Mouse (Mus musculus): Measurements from ENCODE around the gene Pbrm1. TPM values are rescaled to one million over a fixed set of nuclear protein-coding genes. Genes with fewer than 3 reads are reported as not detected.

The Pbrm1 gene
- polyA plus RNA-seq, 1 experiment from 2014 or later, result 115 TPM

DNA sequence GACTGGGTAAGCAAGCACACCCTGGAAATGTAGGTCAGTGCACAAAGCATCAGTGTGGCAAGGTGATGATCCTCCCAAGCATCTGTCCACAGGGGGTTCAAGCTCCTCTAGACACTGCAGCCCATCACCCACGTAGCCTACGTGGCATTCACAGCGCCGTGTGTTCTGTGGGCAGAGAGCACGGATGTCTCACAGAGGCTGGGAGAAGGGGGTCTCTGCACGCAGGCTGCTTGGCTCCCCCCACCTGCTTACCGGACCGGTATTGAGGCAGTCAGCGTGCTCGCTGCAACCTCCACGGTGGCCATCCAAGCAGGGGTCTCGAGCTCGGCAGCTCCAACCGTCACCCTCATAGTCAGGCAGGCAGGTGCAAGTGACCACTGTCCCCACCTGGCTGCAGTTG, 122.1 kb downstream of the Pbrm1 start:
- Histone ChIP-seq H3K4me3 (ENCODE audit: low read length) (no peak overlapping the region), H3K4me2 (ENCODE audit: low read depth, low read length) (no peak overlapping the region), H3K9me3 (ENCODE audit: control insufficient read depth, low read length) (no peaks in the 10 kb centered on the region), H3K9ac (ENCODE audit: low read length) (no peak overlapping the region), H3K36me3 (ENCODE audit: control insufficient read depth, insufficient read depth, low read length) (peaks cover 62% of the 10 kb centered on the region), H3K4me1 (replicated peaks; ENCODE audit: control insufficient read depth, insufficient read depth, low read length) (peaks cover 5% of the 10 kb centered on the region), H3K27me3 (ENCODE audit: control insufficient read depth, insufficient read depth, low read depth, low read length) (no peaks in the 10 kb centered on the region), H3K27ac (ENCODE audit: low read length) (no peak overlapping the region)
- ATAC-seq (ENCODE audit: low read depth), result no peak
- 91% methylated on average over 14 of the region's 14 CpGs for WGBS

DNA sequence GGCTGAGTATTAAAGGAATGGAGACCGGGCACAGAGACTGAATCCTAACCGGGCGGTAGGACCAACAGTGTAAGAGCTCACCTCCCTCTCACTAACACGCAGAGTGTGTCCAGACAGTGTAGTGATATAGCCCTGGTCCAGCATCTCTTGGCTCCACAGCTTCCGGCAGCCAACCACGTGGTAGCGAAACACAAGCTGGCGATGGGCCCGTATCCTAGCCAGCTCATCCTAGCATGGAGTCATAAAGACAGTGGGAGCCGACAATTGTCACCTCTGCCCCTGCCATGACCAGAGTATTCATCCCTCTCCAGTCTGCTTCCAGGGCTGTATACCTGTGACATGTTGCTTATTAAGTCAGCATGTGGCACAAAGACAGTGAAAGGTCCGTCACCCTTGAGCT, 126.8 kb downstream of the Pbrm1 start:
- H3K36me3 ChIP-seq (ENCODE audit: control insufficient read depth, insufficient read depth, low read length), result peaks cover 26% of the 10 kb centered on the region
- no peak overlapping the region for H3K4me3 ChIP-seq (ENCODE audit: low read length)
- no peak overlapping the region for H3K27ac ChIP-seq (ENCODE audit: low read length)
- WGBS, result 85% methylated on average over 11 of the region's 11 CpGs
- H3K9me3 ChIP-seq (ENCODE audit: control insufficient read depth, low read length), result no peaks in the 10 kb centered on the region
- H3K27me3 ChIP-seq (ENCODE audit: control insufficient read depth, insufficient read depth, low read depth, low read length), result no peaks in the 10 kb centered on the region
- H3K4me1 ChIP-seq (replicated peaks; ENCODE audit: control insufficient read depth, insufficient read depth, low read length), result no peaks in the 10 kb centered on the region
- no peak for ATAC-seq (ENCODE audit: low read depth)
- no peak overlapping the region for H3K9ac ChIP-seq (ENCODE audit: low read length)
- no peak overlapping the region for H3K4me2 ChIP-seq (ENCODE audit: low read depth, low read length)

DNA sequence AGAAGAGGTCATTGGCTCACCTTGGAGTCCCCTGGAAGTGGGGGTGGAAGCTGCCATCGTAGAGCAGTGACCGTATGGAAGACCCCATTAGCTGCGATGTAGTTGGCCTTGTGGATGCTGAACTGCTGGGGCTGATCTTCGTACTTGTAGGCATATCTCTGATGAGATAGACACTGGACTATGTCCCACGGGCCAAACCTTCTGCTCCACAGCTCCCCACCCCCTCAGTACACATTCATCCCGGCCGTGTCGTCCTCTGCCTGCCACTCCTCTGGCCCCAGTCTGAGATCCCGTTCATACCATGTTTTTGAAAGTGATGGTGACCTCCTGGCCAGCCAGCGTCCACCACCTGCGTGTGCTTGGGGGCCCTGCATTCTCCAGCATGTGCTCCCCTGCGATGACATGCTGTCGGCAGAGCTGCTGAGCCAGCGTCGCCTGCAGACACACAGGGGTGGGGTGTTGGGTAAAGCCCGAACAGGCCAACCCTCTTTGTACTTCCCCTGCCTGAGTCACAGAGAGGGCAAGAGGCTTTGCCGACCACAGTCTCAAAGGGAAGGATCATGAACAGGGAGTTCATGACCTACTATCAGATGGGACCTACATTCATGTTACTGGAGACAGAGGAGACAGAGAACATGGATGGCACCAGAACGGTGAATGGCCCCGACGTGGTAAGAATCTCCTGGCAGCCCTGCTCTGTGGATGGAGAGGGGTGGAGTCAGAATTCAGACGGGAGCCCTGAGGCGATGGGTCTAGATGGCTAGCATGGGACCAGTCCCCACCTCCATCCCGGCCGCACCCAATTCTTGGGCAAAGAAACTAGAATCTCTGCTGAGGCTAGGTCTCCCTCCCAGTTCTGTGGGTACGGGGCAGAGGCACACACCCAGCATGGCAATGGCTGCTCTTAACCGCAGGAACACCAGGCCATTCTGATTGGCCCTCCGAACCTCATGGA, 141.5 kb downstream of the Pbrm1 start:
- Histone ChIP-seq H3K36me3 (ENCODE audit: control insufficient read depth, insufficient read depth, low read length) (no peaks in the 10 kb centered on the region), H3K4me2 (ENCODE audit: low read depth, low read length) (no peak overlapping the region), H3K9ac (ENCODE audit: low read length) (no peak overlapping the region), H3K27me3 (ENCODE audit: control insufficient read depth, insufficient read depth, low read depth, low read length) (no peaks in the 10 kb centered on the region), H3K9me3 (ENCODE audit: control insufficient read depth, low read length) (no peaks in the 10 kb centered on the region), H3K27ac (ENCODE audit: low read length) (no peak overlapping the region), H3K4me3 (ENCODE audit: low read length) (no peak overlapping the region), H3K4me1 (replicated peaks; ENCODE audit: control insufficient read depth, insufficient read depth, low read length) (0 out of 2 replicates have a peak, but pooled peaks cover 2% of the 10 kb centered on the region)
- no peak for ATAC-seq (ENCODE audit: low read depth)
- WGBS, result 55% methylated on average over 27 of the region's 27 CpGs

DNA sequence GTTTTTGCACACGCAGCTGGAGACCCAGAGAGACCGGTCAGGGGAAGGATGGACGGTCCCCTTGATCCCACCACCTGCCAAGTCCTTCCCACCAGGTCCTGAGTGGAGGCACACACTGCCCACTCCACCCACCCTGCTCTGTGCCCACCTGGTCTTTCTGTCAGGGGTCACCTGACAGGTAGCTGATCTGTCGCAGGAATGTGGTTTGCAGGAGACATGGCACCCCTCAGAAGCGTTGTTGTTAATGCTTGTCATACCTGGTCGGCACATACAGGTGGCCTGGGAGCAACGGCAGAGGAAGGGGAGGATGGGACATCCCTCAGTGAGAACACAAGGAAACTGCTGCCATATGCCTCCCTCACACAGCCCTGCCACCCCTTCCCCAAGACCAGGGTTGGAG, 142.3 kb downstream of the Pbrm1 start:
- 0 out of 2 replicates have a peak, but pooled peaks cover 2% of the 10 kb centered on the region for H3K4me1 ChIP-seq (replicated peaks; ENCODE audit: control insufficient read depth, insufficient read depth, low read length)
- no peak overlapping the region for H3K9ac ChIP-seq (ENCODE audit: low read length)
- H3K27me3 ChIP-seq (ENCODE audit: control insufficient read depth, insufficient read depth, low read depth, low read length), result no peaks in the 10 kb centered on the region
- H3K27ac ChIP-seq (ENCODE audit: low read length), result no peak overlapping the region
- WGBS, result 80% methylated on average over 7 of the region's 7 CpGs
- no peaks in the 10 kb centered on the region for H3K36me3 ChIP-seq (ENCODE audit: control insufficient read depth, insufficient read depth, low read length)
- H3K9me3 ChIP-seq (ENCODE audit: control insufficient read depth, low read length), result no peaks in the 10 kb centered on the region
- no peak overlapping the region for H3K4me2 ChIP-seq (ENCODE audit: low read depth, low read length)
- no peak overlapping the region for H3K4me3 ChIP-seq (ENCODE audit: low read length)
- ATAC-seq (ENCODE audit: low read depth), result no peak

DNA sequence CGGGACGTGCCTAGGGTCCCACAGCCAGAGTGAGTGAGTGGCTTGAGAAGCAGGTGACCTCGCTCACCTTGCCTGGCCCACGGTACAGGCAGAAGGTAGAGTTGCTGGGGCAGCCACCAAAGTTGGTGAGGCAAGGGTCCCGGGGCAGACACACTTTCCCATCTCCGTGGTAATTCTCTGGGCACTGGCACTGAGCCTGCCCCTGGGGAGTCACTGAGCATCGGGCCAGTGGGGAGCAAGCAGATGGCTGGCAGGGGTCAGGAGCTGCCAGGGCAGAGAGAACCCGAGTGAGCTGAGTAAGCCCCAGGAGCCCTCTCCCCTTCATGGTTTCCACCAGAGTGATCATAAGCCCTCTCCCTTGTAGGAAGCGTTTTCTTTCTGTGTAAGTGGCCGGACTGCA, 142.7 kb downstream of the Pbrm1 start:
- Histone ChIP-seq H3K4me2 (ENCODE audit: low read depth, low read length) (no peak overlapping the region), H3K4me3 (ENCODE audit: low read length) (no peak overlapping the region), H3K4me1 (replicated peaks; ENCODE audit: control insufficient read depth, insufficient read depth, low read length) (0 out of 2 replicates have a peak, but pooled peaks cover 2% of the 10 kb centered on the region), H3K9me3 (ENCODE audit: control insufficient read depth, low read length) (no peaks in the 10 kb centered on the region), H3K27ac (ENCODE audit: low read length) (no peak overlapping the region), H3K36me3 (ENCODE audit: control insufficient read depth, insufficient read depth, low read length) (no peaks in the 10 kb centered on the region), H3K27me3 (ENCODE audit: control insufficient read depth, insufficient read depth, low read depth, low read length) (no peaks in the 10 kb centered on the region), H3K9ac (ENCODE audit: low read length) (no peak overlapping the region)
- no peak for ATAC-seq (ENCODE audit: low read depth)
- 60% methylated on average over 10 of the region's 10 CpGs for WGBS

DNA sequence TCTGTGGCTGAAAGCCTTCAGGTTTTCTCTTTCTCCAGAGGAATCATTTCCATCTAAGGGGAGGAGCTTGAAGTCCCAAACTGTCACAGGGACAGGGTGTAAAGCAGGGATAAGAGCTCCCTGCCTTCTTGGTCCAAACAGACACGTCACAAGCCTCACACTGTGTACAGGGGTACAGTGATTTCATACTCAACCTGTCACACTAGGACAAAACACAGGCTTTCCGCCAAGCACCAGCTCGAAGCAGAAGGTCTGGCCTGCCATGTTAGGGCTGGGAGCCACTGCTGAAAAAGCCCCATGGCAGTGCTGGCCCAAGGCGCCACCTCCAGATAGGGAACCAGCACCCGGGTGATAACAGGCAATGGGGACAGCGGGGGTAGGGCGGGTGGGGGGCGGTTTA, 145.1 kb downstream of the Pbrm1 start:
- Histone ChIP-seq H3K36me3 (ENCODE audit: control insufficient read depth, insufficient read depth, low read length) (no peaks in the 10 kb centered on the region), H3K4me3 (ENCODE audit: low read length) (no peak overlapping the region), H3K9me3 (ENCODE audit: control insufficient read depth, low read length) (no peaks in the 10 kb centered on the region), H3K27ac (ENCODE audit: low read length) (no peak overlapping the region), H3K4me2 (ENCODE audit: low read depth, low read length) (no peak overlapping the region), H3K4me1 (replicated peaks; ENCODE audit: control insufficient read depth, insufficient read depth, low read length) (0 out of 2 replicates have a peak, but pooled peaks cover 2% of the 10 kb centered on the region), H3K9ac (ENCODE audit: low read length) (no peak overlapping the region; the same call in 1 of the 2 replicates), H3K27me3 (ENCODE audit: control insufficient read depth, insufficient read depth, low read depth, low read length) (no peaks in the 10 kb centered on the region)
- 74% methylated on average over 8 of the region's 8 CpGs for WGBS
- no peak for ATAC-seq (ENCODE audit: low read depth)

DNA sequence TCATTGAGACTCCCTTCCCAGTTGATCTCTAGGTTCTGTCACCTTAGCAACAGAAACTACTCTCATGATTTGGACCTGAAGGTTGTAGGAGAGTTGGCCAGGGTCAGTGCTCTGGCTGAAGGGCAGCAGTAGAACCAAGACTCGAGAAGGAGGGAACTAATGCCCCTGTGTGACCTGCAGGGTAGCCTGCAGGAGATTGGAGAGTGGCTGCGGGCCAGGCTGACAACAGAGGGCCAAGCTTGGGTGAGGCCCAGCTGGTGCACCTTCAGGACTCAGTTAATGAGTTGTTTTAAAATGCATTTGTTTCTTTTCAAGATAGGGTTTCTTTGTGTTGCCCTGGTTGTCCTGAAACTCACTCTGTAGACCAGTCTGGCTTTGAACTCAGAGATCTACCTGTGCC, 146.1 kb downstream of the Pbrm1 start:
- no peak for ATAC-seq (ENCODE audit: low read depth)
- H3K27ac ChIP-seq (ENCODE audit: low read length), result no peak overlapping the region
- no peak overlapping the region for H3K9ac ChIP-seq (ENCODE audit: low read length)

DNA sequence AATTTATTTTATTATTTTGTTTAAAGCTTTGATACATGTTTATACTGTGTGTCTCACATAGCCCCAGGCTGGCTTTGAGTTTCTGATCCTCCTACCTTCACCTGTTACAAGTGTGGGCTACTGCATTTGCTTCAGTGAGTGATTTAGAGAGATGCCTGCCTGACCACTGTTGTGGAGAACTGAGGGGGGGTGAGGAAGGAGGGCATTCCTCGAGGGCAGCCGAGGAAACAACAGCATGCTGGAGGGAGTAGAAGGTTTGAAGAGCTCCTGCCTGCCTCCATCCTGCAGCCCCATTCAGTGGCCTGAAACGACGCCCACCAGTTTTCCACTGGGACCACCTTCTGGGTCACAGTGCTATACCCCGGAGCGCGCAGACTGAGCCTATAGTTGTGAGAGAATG, 146.5 kb downstream of the Pbrm1 start:
- Histone ChIP-seq H3K4me2 (ENCODE audit: low read depth, low read length) (no peak overlapping the region), H3K9ac (ENCODE audit: low read length) (no peak overlapping the region), H3K9me3 (ENCODE audit: control insufficient read depth, low read length) (no peaks in the 10 kb centered on the region), H3K4me3 (ENCODE audit: low read length) (no peak overlapping the region), H3K36me3 (ENCODE audit: control insufficient read depth, insufficient read depth, low read length) (0 out of 2 replicates have a peak, but pooled peaks cover 2% of the 10 kb centered on the region), H3K27ac (ENCODE audit: low read length) (no peak overlapping the region), H3K4me1 (replicated peaks; ENCODE audit: control insufficient read depth, insufficient read depth, low read length) (0 out of 2 replicates have a peak, but pooled peaks cover 2% of the 10 kb centered on the region), H3K27me3 (ENCODE audit: control insufficient read depth, insufficient read depth, low read depth, low read length) (no peaks in the 10 kb centered on the region)
- ATAC-seq (ENCODE audit: low read depth), result no peak
- 61% methylated on average over 7 of the region's 7 CpGs for WGBS

More for the DNA sequence above, 146.1 kb downstream of the Pbrm1 start:
- no peak overlapping the region for H3K4me3 ChIP-seq (ENCODE audit: low read length)
- H3K27me3 ChIP-seq (ENCODE audit: control insufficient read depth, insufficient read depth, low read depth, low read length), result no peaks in the 10 kb centered on the region
- H3K4me2 ChIP-seq (ENCODE audit: low read depth, low read length), result no peak overlapping the region
- no peaks in the 10 kb centered on the region for H3K9me3 ChIP-seq (ENCODE audit: control insufficient read depth, low read length)
- 65% methylated on average over 2 of the region's 2 CpGs for WGBS
- H3K36me3 ChIP-seq (ENCODE audit: control insufficient read depth, insufficient read depth, low read length), result 0 out of 2 replicates have a peak, but pooled peaks cover under 1% of the 10 kb centered on the region
- H3K4me1 ChIP-seq (replicated peaks; ENCODE audit: control insufficient read depth, insufficient read depth, low read length), result 0 out of 2 replicates have a peak, but pooled peaks cover 2% of the 10 kb centered on the region

DNA sequence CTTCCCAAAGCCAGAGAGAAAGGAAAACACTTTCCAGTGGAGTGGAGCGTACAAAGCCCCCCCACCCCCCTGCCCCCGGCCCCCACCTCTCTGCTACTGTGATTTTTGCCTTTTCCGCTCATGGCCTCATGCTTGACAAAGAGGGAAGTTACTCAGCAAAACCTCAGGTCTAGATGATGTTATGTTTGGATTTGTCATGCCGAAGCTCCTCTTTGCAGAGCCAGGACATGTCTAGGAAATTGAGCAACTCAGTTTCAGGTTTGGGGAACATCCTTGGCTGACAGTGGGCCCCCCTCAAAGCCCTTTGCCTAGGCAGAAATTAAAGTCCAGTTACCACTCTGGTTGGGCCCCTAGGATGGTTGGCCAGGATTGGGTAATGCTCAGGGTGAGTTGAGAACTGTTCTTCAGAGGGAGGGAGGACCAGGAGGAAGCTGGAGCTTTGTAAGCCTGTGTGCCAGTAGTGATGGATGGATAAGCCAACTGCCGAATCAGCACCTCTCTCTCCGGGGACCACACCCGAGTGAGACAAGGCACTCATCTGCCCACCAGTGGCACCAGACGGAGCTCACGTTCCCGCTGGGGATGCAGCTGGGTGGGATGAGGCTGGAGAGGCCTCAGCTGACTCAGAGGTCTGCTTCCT, 147.2 kb downstream of the Pbrm1 start:
- no peaks in the 10 kb centered on the region for H3K9me3 ChIP-seq (ENCODE audit: control insufficient read depth, low read length)
- H3K4me3 ChIP-seq (ENCODE audit: low read length), result peak overlapping the region; percentile 43
- no peak overlapping the region; the same call in 1 of the 2 replicates for H3K9ac ChIP-seq (ENCODE audit: low read length)
- no peaks in the 10 kb centered on the region for H3K27me3 ChIP-seq (ENCODE audit: control insufficient read depth, insufficient read depth, low read depth, low read length)
- 38% methylated on average over 10 of the region's 10 CpGs for WGBS
- peaks cover 5% of the 10 kb centered on the region for H3K36me3 ChIP-seq (ENCODE audit: control insufficient read depth, insufficient read depth, low read length)
- H3K4me1 ChIP-seq (replicated peaks; ENCODE audit: control insufficient read depth, insufficient read depth, low read length), result 0 out of 2 replicates have a peak, but pooled peaks cover 2% of the 10 kb centered on the region
- peak overlapping the region; percentile 46 for H3K4me2 ChIP-seq (ENCODE audit: low read depth, low read length)
- 0 out of 2 replicates have a peak, but pooled peaks have one; percentile 13 for ATAC-seq (ENCODE audit: low read depth)
- H3K27ac ChIP-seq (ENCODE audit: low read length), result no peak overlapping the region
